ENCODE assay signal across 8 mouse cellular contexts in genomic region chr16:35938211-35939151, GRCm38 (mm10). TPM values are rescaled to one million over a fixed set of nuclear protein-coding genes. Genes with fewer than 3 reads are reported as not detected.
DNase-seq lines count a peak whose midpoint lies in the region; ATAC-seq lines count a peak whose summit lies in the region.

Gene Parp9, plus strand, starts transcription at chr16:35938470.
Gene Dtx3l, minus strand, starts transcription at chr16:35939151.

- WGBS in embryonic facial prominence, embryonic 14.5 days: 2% methylated on average over 52 of the region's 52 CpGs
- 1% methylated on average over 52 of the region's 52 CpGs for whole genome bisulfite sequencing in liver, embryonic 11.5 days

- H3K27ac ChIP-seq in embryonic facial prominence, embryonic 14.5 days (replicated peaks; ENCODE audit: low read depth, low read length): no peak within 1 kb of the TSS
- 0 out of 2 replicates have a peak within 1 kb of the TSS, but pooled peaks have one; percentile 48 for H3K27ac ChIP-seq in liver, embryonic 11.5 days (ENCODE audit: low read depth, low read length)

- no peaks in the 10 kb centered on the region for H3K27me3 ChIP-seq in embryonic facial prominence, embryonic 14.5 days (replicated peaks; ENCODE audit: control insufficient read depth, insufficient read depth, low read length)
- H3K27me3 ChIP-seq in liver, embryonic 11.5 days (replicated peaks; ENCODE audit: control insufficient read depth, insufficient read depth, low read length): no peaks in the 10 kb centered on the region; the same call in 1 of the 2 replicates

- no peaks in the 10 kb centered on the region for H3K36me3 ChIP-seq in embryonic facial prominence, embryonic 14.5 days (ENCODE audit: control insufficient read depth, insufficient read depth, low read length)
- H3K36me3 ChIP-seq in liver, embryonic 11.5 days (ENCODE audit: control insufficient read depth, insufficient read depth, low read length): no peaks in the 10 kb centered on the region

- ATAC-seq in embryonic facial prominence, embryonic 14.5 days (ENCODE audit: low read depth): peak; percentile 54
- ATAC-seq in liver, embryonic 11.5 days (replicated peaks; ENCODE audit: low FRiP score): peak; percentile 77
- peak; percentile 57 for ATAC-seq in monocyte, adult 5-6 weeks (replicated peaks; ENCODE audit: insufficient number of reproducible peaks, low FRiP score, low TSS enrichment, poor library complexity, severe bottlenecking)

- DNase-seq in A20 (ENCODE audit: low read depth, low spot score): peak; percentile 89
- DNase-seq in adrenal gland, postnatal 4 days (ENCODE audit: low spot score in 2 of 2): peak; percentile 19 to 30
- DNase-seq in embryonic facial prominence, embryonic 14.5 days (ENCODE audit: low spot score): peak; percentile 45
- DNase-seq in heart, adult 9 months (ENCODE audit: low spot score in 2 of 2): peak; percentile 76 to 78
- peak; percentile 67 for DNase-seq in kidney, adult 9 months
- DNase-seq in liver, embryonic 11.5 days (ENCODE audit: low spot score): peak; percentile 71
- peak; percentile 81 to 84 for DNase-seq in spleen, postnatal 36 days (ENCODE audit: low spot score in 2 of 2)

- H3K9ac ChIP-seq in embryonic facial prominence, embryonic 14.5 days (ENCODE audit: low read depth, low read length): peak within 1 kb of the TSS; percentile 66
- peak within 1 kb of the TSS; percentile 83 for H3K9ac ChIP-seq in liver, embryonic 11.5 days (ENCODE audit: low read depth, low read length)

- peak within 1 kb of the TSS; percentile 61 for H3K4me3 ChIP-seq in embryonic facial prominence, embryonic 14.5 days (ENCODE audit: low read depth, low read length)
- peak within 1 kb of the TSS; percentile 81 for H3K4me3 ChIP-seq in liver, embryonic 11.5 days (ENCODE audit: low read depth, low read length)

- peaks cover 3% of the 10 kb centered on the region; the same call in 1 of the 2 replicates for H3K4me1 ChIP-seq in embryonic facial prominence, embryonic 14.5 days (ENCODE audit: control insufficient read depth, insufficient read depth, low read length)
- H3K4me1 ChIP-seq in liver, embryonic 11.5 days (replicated peaks; ENCODE audit: control insufficient read depth, insufficient read depth, low read length): peaks cover 4% of the 10 kb centered on the region; the same call in 1 of the 2 replicates

- no peaks in the 10 kb centered on the region for H3K9me3 ChIP-seq in embryonic facial prominence, embryonic 14.5 days (ENCODE audit: control insufficient read depth, low read length)
- no peaks in the 10 kb centered on the region for H3K9me3 ChIP-seq in liver, embryonic 11.5 days (ENCODE audit: control insufficient read depth, low read length)

- H3K4me2 ChIP-seq in embryonic facial prominence, embryonic 14.5 days (ENCODE audit: low read depth, low read length): peak within 1 kb of the TSS; percentile 73
- H3K4me2 ChIP-seq in liver, embryonic 11.5 days: peak within 1 kb of the TSS; percentile 94

RNA-seq across cellular contexts. Expression of gene Parp9, which starts in this region (rescaled TPM):
- 10 to 100 TPM; 17.7 to 18.4 TPM for total RNA-seq in adrenal gland, postnatal 4 days (2021)
- 5.4 and 6.1 TPM in 2 replicates for polyA plus RNA-seq in embryonic facial prominence, embryonic 14.5 days (2014; fragmentation: Nextera tagmentation; extraction: Ambion mirVana)
- 4.1 and 5.7 TPM in 2 replicates for polyA plus RNA-seq in liver, embryonic 11.5 days (2014; fragmentation: Nextera tagmentation; extraction: Ambion mirVana)
- total RNA-seq in monocyte, adult 5-6 weeks (2017): 69.9 to 79.8 TPM (median 70.6 TPM) in 3 replicates

RNA-seq across cellular contexts. Expression of gene Dtx3l, which starts in this region (rescaled TPM):
- total RNA-seq in adrenal gland, postnatal 4 days (2021): 10 to 100 TPM in 1 of 2 experiments, 1 to 10 TPM in 1; 9.4 to 12.4 TPM
- 4.3 and 4.5 TPM in 2 replicates for polyA plus RNA-seq in embryonic facial prominence, embryonic 14.5 days (2014; fragmentation: Nextera tagmentation; extraction: Ambion mirVana)
- 3.2 and 3.8 TPM in 2 replicates for polyA plus RNA-seq in liver, embryonic 11.5 days (2014; fragmentation: Nextera tagmentation; extraction: Ambion mirVana)
- total RNA-seq in monocyte, adult 5-6 weeks (2017): 29.2 to 67.2 TPM (median 45.3 TPM) in 3 replicates

Comparison
In these comparisons a context has a peak if more than half of its experiments do, and no peak if none do; other contexts are left out.
1. DNase-seq: peak in every context shown above with its lines; median percentile 89 in A20; 82 in spleen, postnatal 36 days; 77 in heart, adult 9 months; 71 in liver, embryonic 11.5 days; 67 in kidney, adult 9 months; 45 in embryonic facial prominence, embryonic 14.5 days; 24 in adrenal gland, postnatal 4 days.